Mouse (Mus musculus): ENCODE measurements around the gene Ino80d. TPM values are rescaled to one million over a fixed set of nuclear protein-coding genes. Genes with fewer than 3 reads are reported as not detected.

The Ino80d gene
- total and polyA plus RNA-seq, 2 experiments from 2014 or later, result 5.8 to 7.3 TPM

- DNase-seq (ENCODE audit: low spot score), result peak; percentile 58
- no peak overlapping the region for H3K4me2 ChIP-seq (ENCODE audit: low read depth, low read length)
- no peaks in the 10 kb centered on the region for H3K36me3 ChIP-seq (replicated peaks; ENCODE audit: control insufficient read depth, insufficient read depth, low read length)
- peak; percentile 71; the same call in 1 of the 2 replicates for ATAC-seq (ENCODE audit: insufficient read depth, low read depth)
- H3K9ac ChIP-seq (replicated peaks; ENCODE audit: low read depth, low read length), result no peak overlapping the region
- TF ChIP-seq EP300 (IDR thresholded peaks at IDR 0.05; ENCODE audit: low read depth), result no peak
- no peak for TF ChIP-seq CTCF (IDR thresholded peaks at IDR 0.05; ENCODE audit: low read depth)
- no peak overlapping the region for H3K27ac ChIP-seq (ENCODE audit: low read depth)
- no peak overlapping the region for H3K4me3 ChIP-seq (ENCODE audit: low read depth, low read length)
- no peaks in the 10 kb centered on the region for H3K9me3 ChIP-seq (replicated peaks; ENCODE audit: control insufficient read depth, low read length)
- WGBS, result 39% methylated on average over 7 of the region's 7 CpGs
- H3K27me3 ChIP-seq (ENCODE audit: control insufficient read depth, insufficient read depth, low read length), result no peaks in the 10 kb centered on the region
- peaks cover 9% of the 10 kb centered on the region; the same call in 1 of the 2 replicates for H3K4me1 ChIP-seq (ENCODE audit: control insufficient read depth, insufficient read depth)
Measured at GRCm38 (mm10) chr1:62951067-62951809, 163.2 kb downstream of the Ino80d start.

GRCm38 (mm10) chr1:62950526-62950925, 163.9 kb downstream of the Ino80d start:
- no peak for DNase-seq (ENCODE audit: low spot score)
- no peak overlapping the region for H3K4me3 ChIP-seq (ENCODE audit: low read depth, low read length)
- ATAC-seq (ENCODE audit: insufficient read depth, low read depth), result no peak
- H3K9me3 ChIP-seq (replicated peaks; ENCODE audit: control insufficient read depth, low read length), result no peaks in the 10 kb centered on the region
- 81% methylated on average over 9 of the region's 9 CpGs for WGBS
- no peaks in the 10 kb centered on the region for H3K36me3 ChIP-seq (replicated peaks; ENCODE audit: control insufficient read depth, insufficient read depth, low read length)
- no peak overlapping the region for H3K27ac ChIP-seq (ENCODE audit: low read depth)
- TF ChIP-seq EP300 (IDR thresholded peaks at IDR 0.05; ENCODE audit: low read depth) (no peak), CTCF (IDR thresholded peaks at IDR 0.05; ENCODE audit: low read depth) (no peak)
- H3K9ac ChIP-seq (replicated peaks; ENCODE audit: low read depth, low read length), result no peak overlapping the region
- H3K4me2 ChIP-seq (ENCODE audit: low read depth, low read length), result no peak overlapping the region
- H3K4me1 ChIP-seq (ENCODE audit: control insufficient read depth, insufficient read depth), result peaks cover 9% of the 10 kb centered on the region; the same call in 1 of the 2 replicates
- no peaks in the 10 kb centered on the region for H3K27me3 ChIP-seq (ENCODE audit: control insufficient read depth, insufficient read depth, low read length)

- ATAC-seq (ENCODE audit: insufficient read depth, low read depth), result no peak
- Histone ChIP-seq H3K4me3 (ENCODE audit: low read depth, low read length) (no peak overlapping the region), H3K4me2 (ENCODE audit: low read depth, low read length) (no peak overlapping the region), H3K9me3 (replicated peaks; ENCODE audit: control insufficient read depth, low read length) (no peaks in the 10 kb centered on the region), H3K9ac (replicated peaks; ENCODE audit: low read depth, low read length) (no peak overlapping the region), H3K27ac (ENCODE audit: low read depth) (no peak overlapping the region), H3K36me3 (replicated peaks; ENCODE audit: control insufficient read depth, insufficient read depth, low read length) (no peaks in the 10 kb centered on the region), H3K4me1 (ENCODE audit: control insufficient read depth, insufficient read depth) (peaks cover 9% of the 10 kb centered on the region; the same call in 1 of the 2 replicates), H3K27me3 (ENCODE audit: control insufficient read depth, insufficient read depth, low read length) (no peaks in the 10 kb centered on the region)
- no peak for DNase-seq (ENCODE audit: low spot score)
- no peak for TF ChIP-seq CTCF (IDR thresholded peaks at IDR 0.05; ENCODE audit: low read depth)
- no peak for TF ChIP-seq EP300 (IDR thresholded peaks at IDR 0.05; ENCODE audit: low read depth)
Measured at GRCm38 (mm10) chr1:62947807-62948206, 166.7 kb downstream of the Ino80d start.

- DNase-seq (ENCODE audit: low spot score) (no peak), ATAC-seq (ENCODE audit: insufficient read depth, low read depth) (no peak)
- Histone ChIP-seq H3K4me2 (ENCODE audit: low read depth, low read length) (no peak overlapping the region), H3K27me3 (ENCODE audit: control insufficient read depth, insufficient read depth, low read length) (no peaks in the 10 kb centered on the region), H3K9me3 (replicated peaks; ENCODE audit: control insufficient read depth, low read length) (no peaks in the 10 kb centered on the region), H3K36me3 (replicated peaks; ENCODE audit: control insufficient read depth, insufficient read depth, low read length) (no peaks in the 10 kb centered on the region), H3K9ac (replicated peaks; ENCODE audit: low read depth, low read length) (no peak overlapping the region), H3K4me1 (ENCODE audit: control insufficient read depth, insufficient read depth) (peaks cover 9% of the 10 kb centered on the region; the same call in 1 of the 2 replicates), H3K4me3 (ENCODE audit: low read depth, low read length) (no peak overlapping the region), H3K27ac (ENCODE audit: low read depth) (no peak overlapping the region)
- WGBS, result 63% methylated on average over 5 of the region's 5 CpGs
- TF ChIP-seq CTCF (IDR thresholded peaks at IDR 0.05; ENCODE audit: low read depth), result no peak
- no peak for TF ChIP-seq EP300 (IDR thresholded peaks at IDR 0.05; ENCODE audit: low read depth)
Measured at GRCm38 (mm10) chr1:62946987-62947386, 167.5 kb downstream of the Ino80d start.

GRCm38 (mm10) chr1:62934752-62935329, 179.6 kb downstream of the Ino80d start:
- H3K36me3 ChIP-seq (replicated peaks; ENCODE audit: control insufficient read depth, insufficient read depth, low read length), result no peaks in the 10 kb centered on the region
- WGBS, result 87% methylated on average over 10 of the region's 10 CpGs
- H3K9me3 ChIP-seq (replicated peaks; ENCODE audit: control insufficient read depth, low read length), result no peaks in the 10 kb centered on the region
- TF ChIP-seq EP300 (IDR thresholded peaks at IDR 0.05; ENCODE audit: low read depth), result no peak
- no peak for TF ChIP-seq CTCF (IDR thresholded peaks at IDR 0.05; ENCODE audit: low read depth)
- DNase-seq (ENCODE audit: low spot score) (no peak), ATAC-seq (ENCODE audit: insufficient read depth, low read depth) (no peak)
- H3K4me3 ChIP-seq (ENCODE audit: low read depth, low read length), result no peak overlapping the region
- H3K4me1 ChIP-seq (ENCODE audit: control insufficient read depth, insufficient read depth), result no peaks in the 10 kb centered on the region
- no peak overlapping the region for H3K9ac ChIP-seq (replicated peaks; ENCODE audit: low read depth, low read length)
- H3K27ac ChIP-seq (ENCODE audit: low read depth), result no peak overlapping the region
- H3K4me2 ChIP-seq (ENCODE audit: low read depth, low read length), result no peak overlapping the region
- no peaks in the 10 kb centered on the region for H3K27me3 ChIP-seq (ENCODE audit: control insufficient read depth, insufficient read depth, low read length)

Measured in heart, postnatal 0 days (tissue).